Mouse (Mus musculus) myocyte (in vitro differentiated cells): ENCODE data around the gene Olfr108. TPM values are rescaled to one million over a fixed set of nuclear protein-coding genes. Genes with fewer than 3 reads are reported as not detected.

Source experiments
- H3K27me3 ChIP-seq: one replicate; pipeline ENCODE4 v1.6.1; 2011; ENCODE audit not compliant: control insufficient read depth, insufficient read depth, insufficient read length
- H3K36me3 ChIP-seq: one replicate; pipeline ENCODE4 v1.6.1; 2011; ENCODE audit not compliant: control insufficient read depth, insufficient read depth
- H3K4me2 ChIP-seq: one replicate; pipeline ENCODE4 v1.6.1; 2011; ENCODE audit warnings: low read depth, control low read depth
- H3K4me3 ChIP-seq: one replicate; pipeline ENCODE4 v1.5.1; 2011; ENCODE audit warnings: mild to moderate bottlenecking, control low read depth, moderate library complexity
- H3K79me2 ChIP-seq: one replicate; pipeline ENCODE4 v1.6.1; 2011; ENCODE audit not compliant: control insufficient read depth, insufficient read depth
- H3ac ChIP-seq: one replicate; pipeline ENCODE4 v1.6.1; 2011; ENCODE audit not compliant: control insufficient read depth, insufficient read length
- CEBPB ChIP-seq: IDR thresholded peaks from 2 replicates; pipeline ENCODE4 v1.6.1; 2011; ENCODE audit warnings: mild to moderate bottlenecking, moderate library complexity; ENCODE audit not compliant: poor library complexity, insufficient read depth, severe bottlenecking
- E2F4 ChIP-seq: IDR thresholded peaks from one replicate; pipeline ENCODE4 v1.6.1; 2011; ENCODE audit warnings: mild to moderate bottlenecking, control low read depth, moderate library complexity; ENCODE audit not compliant: insufficient read depth
- MAX ChIP-seq: IDR thresholded peaks from one replicate; pipeline ENCODE4 v1.6.1; 2011; ENCODE audit warnings: low read depth, mild to moderate bottlenecking, control low read depth
- MYOD1 ChIP-seq, 3 experiments: IDR thresholded peaks; one replicate each; pipeline ENCODE4 v1.6.1; 2011; ENCODE audit warnings: control low read depth in 2 of 3, low read depth in 2 of 3, mild to moderate bottlenecking in 2 of 3, moderate library complexity in 1 of 3; ENCODE audit not compliant: insufficient read length in 2 of 3, control insufficient read depth in 1 of 3
- MYOG ChIP-seq, 3 experiments: IDR thresholded peaks; one replicate each; pipeline ENCODE4 v1.6.1; 2011; ENCODE audit warnings: control low read depth in 2 of 3, low read depth in 2 of 3, mild to moderate bottlenecking in 2 of 3; ENCODE audit not compliant: insufficient read length in 2 of 3, control insufficient read depth in 1 of 3, insufficient read depth in 1 of 3
- POLR2A ChIP-seq: IDR thresholded peaks from one replicate; pipeline ENCODE4 v1.6.1; 2011; ENCODE audit warnings: low read depth, mild to moderate bottlenecking, control low read depth, moderate library complexity; ENCODE audit not compliant: insufficient read length
- POLR2AphosphoS2 ChIP-seq: IDR thresholded peaks from one replicate; pipeline ENCODE4 v1.6.1; 2011; ENCODE audit warnings: low read depth, control low read depth; ENCODE audit not compliant: insufficient read length
- REST ChIP-seq: IDR thresholded peaks from one replicate; pipeline ENCODE4 v1.6.1; 2011; ENCODE audit warnings: mild to moderate bottlenecking, control low read depth, moderate library complexity; ENCODE audit not compliant: insufficient read depth, insufficient read length
- SRF ChIP-seq: IDR thresholded peaks from one replicate; pipeline ENCODE4 v1.6.1; 2011; ENCODE audit warnings: low read depth; ENCODE audit not compliant: control insufficient read depth, insufficient read length
- TCF12 ChIP-seq: IDR thresholded peaks from one replicate; pipeline ENCODE4 v1.6.1; 2011; ENCODE audit warnings: mild to moderate bottlenecking, control low read depth; ENCODE audit not compliant: poor library complexity, insufficient read depth, severe bottlenecking
- TCF3 ChIP-seq: IDR thresholded peaks from one replicate; pipeline ENCODE4 v1.6.1; 2011; ENCODE audit warnings: low read depth, control low read depth; ENCODE audit not compliant: insufficient read length
- USF1 ChIP-seq: IDR thresholded peaks from one replicate; pipeline ENCODE4 v1.6.1; 2011; ENCODE audit warnings: low read depth, mild to moderate bottlenecking, control low read depth, moderate library complexity
- polyA plus RNA-seq: library from polyadenylated mRNA; unstranded; fragments of >200 nt; fragmentation: generic; extraction: Trizol; gene quantifications from one replicate; pipeline ENCODE4 v1.2.1, GENCODE M21; 2012; ENCODE audit warnings: missing spikeins

The Olfr108 gene
- polyA plus RNA-seq, 1 experiment = not detected

DNA sequence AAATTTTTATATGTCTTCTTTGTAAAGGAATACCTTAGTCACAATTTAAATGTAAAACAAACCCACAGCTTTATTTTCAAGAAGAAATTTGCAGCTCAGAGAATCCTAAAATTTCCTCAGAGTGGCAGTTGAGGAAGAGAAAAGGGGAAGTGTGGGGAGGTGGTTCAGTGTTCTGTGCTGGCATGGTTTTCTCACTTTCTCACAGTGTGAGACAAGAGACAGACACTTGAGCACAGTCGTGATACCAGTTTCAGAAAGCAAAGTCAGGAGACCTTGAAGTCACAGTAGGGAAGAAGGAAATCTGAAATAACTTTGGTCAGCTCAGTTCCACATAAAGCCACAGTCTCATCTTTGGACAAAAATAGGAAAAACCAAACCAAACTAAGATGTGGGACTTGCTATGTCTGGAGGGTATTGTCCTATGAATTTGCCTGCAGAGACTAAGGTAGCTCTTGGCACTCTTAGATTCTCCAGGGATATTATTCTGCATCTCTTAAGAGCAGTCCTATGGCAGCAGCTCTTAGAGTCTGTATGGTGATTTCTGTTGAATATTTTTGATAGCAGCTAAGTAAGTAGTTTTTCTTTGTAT lies 46.7 kb downstream of the Olfr108 start, which contains the start of gene Olfr110:
Olfr110 (plus strand) TSS at position 539 of the 589 bp plus-strand sequence.
- no peak within 1 kb of the TSS for H3ac ChIP-seq
- TF ChIP-seq TCF3 = no peak
- TF ChIP-seq E2F4 = no peak
- no peak for TF ChIP-seq REST
- no peak for TF ChIP-seq MYOG (IDR thresholded peaks at IDR 0.05; ENCODE audit: control insufficient read depth in 1 of 3, insufficient read depth in 1 of 3, insufficient read length in 2 of 3, low read depth in 2 of 3)
- TF ChIP-seq TCF12 = no peak
- no peak for TF ChIP-seq CEBPB
- no peak for TF ChIP-seq POLR2AphosphoS2
- TF ChIP-seq MAX = no peak
- no peak for TF ChIP-seq USF1
- TF ChIP-seq POLR2A = no peak
- no peak for TF ChIP-seq MYOD1 (IDR thresholded peaks at IDR 0.05; ENCODE audit: control insufficient read depth in 1 of 3, insufficient read length in 2 of 3, low read depth in 2 of 3)
- no peak for TF ChIP-seq SRF
- no peaks in the 10 kb centered on the region for H3K36me3 ChIP-seq
- no peaks in the 10 kb centered on the region for H3K79me2 ChIP-seq
- H3K27me3 ChIP-seq = no peaks in the 10 kb centered on the region
- no peak within 1 kb of the TSS for H3K4me2 ChIP-seq
- no peak within 1 kb of the TSS for H3K4me3 ChIP-seq

Other genes with a start within 250 kb of the Olfr108 start
- not detected for gene Olfr94, start 244.5 kb upstream of the Olfr108 start, polyA plus RNA-seq
- not detected for gene Olfr95, start 232.4 kb upstream of the Olfr108 start, polyA plus RNA-seq
- not detected for gene Olfr96, start 225.3 kb upstream of the Olfr108 start, polyA plus RNA-seq
- gene Olfr97, start 208.2 kb upstream of the Olfr108 start, polyA plus RNA-seq = not detected
- not detected for gene Olfr98, start 181.7 kb upstream of the Olfr108 start, polyA plus RNA-seq
- gene H2-M3, start 175.3 kb upstream of the Olfr108 start, polyA plus RNA-seq = 4.3 TPM
- 0.02 TPM for gene Olfr99, start 162.0 kb upstream of the Olfr108 start, polyA plus RNA-seq
- gene Olfr101, start 141.2 kb upstream of the Olfr108 start, polyA plus RNA-seq = not detected
- not detected for gene Olfr102, start 128.4 kb upstream of the Olfr108 start, polyA plus RNA-seq
- not detected for gene Olfr103, start 105.8 kb upstream of the Olfr108 start, polyA plus RNA-seq
- not detected for gene Olfr104-ps, start 85.9 kb upstream of the Olfr108 start, polyA plus RNA-seq
- gene Olfr105-ps, start 66.4 kb upstream of the Olfr108 start, polyA plus RNA-seq = not detected
- not detected for gene Olfr106-ps, start 55.1 kb upstream of the Olfr108 start, polyA plus RNA-seq
- not detected for gene Olfr107, start 46.3 kb upstream of the Olfr108 start, polyA plus RNA-seq
- gene Olfr109, start 13.4 kb downstream of the Olfr108 start, polyA plus RNA-seq = not detected
- gene H2-M2, start 38.1 kb downstream of the Olfr108 start, polyA plus RNA-seq = not detected
- not detected for gene Olfr110, start 47.0 kb downstream of the Olfr108 start, polyA plus RNA-seq
- not detected for gene Olfr111, start 62.5 kb downstream of the Olfr108 start, polyA plus RNA-seq
- not detected for gene Olfr112, start 124.0 kb downstream of the Olfr108 start, polyA plus RNA-seq
- not detected for gene Olfr113, start 132.2 kb downstream of the Olfr108 start, polyA plus RNA-seq
- not detected for gene Olfr114, start 147.3 kb downstream of the Olfr108 start, polyA plus RNA-seq
- not detected for gene Olfr115, start 181.6 kb downstream of the Olfr108 start, polyA plus RNA-seq
- not detected for gene Olfr116, start 181.7 kb downstream of the Olfr108 start, polyA plus RNA-seq
- gene Olfr117, start 218.3 kb downstream of the Olfr108 start, polyA plus RNA-seq = not detected
- gene Olfr118, start 221.5 kb downstream of the Olfr108 start, polyA plus RNA-seq = not detected